Mouse (Mus musculus) lung, adult 2 months (tissue): ENCODE data around the gene Prr19. TPM values are rescaled to one million over a fixed set of nuclear protein-coding genes. Genes with fewer than 3 reads are reported as not detected.
A peak's percentile ranks its signal among the peaks of the same experiment; 100 is the strongest.

ENCODE experiments used
- DNase-seq: peaks from one replicate; pipeline ENCODE4 v3.0.0; 2022
- H3K4me1 ChIP-seq: fragments of 200-500 bp; 2 replicates; pipeline ENCODE4 v1.6.1; 2011; ENCODE audit warnings: low read length; ENCODE audit not compliant: control insufficient read depth, insufficient read depth
- H3K4me3 ChIP-seq: fragments of 200-500 bp; replicated peaks from 2 replicates; pipeline ENCODE3; 2011; ENCODE audit warnings: low read depth, mild to moderate bottlenecking, control low read depth, low read length; ENCODE audit errors: extremely low read depth
- CTCF ChIP-seq: fragments of 200-500 bp; IDR thresholded peaks from 2 replicates; pipeline ENCODE4 v1.5.1; 2011; ENCODE audit warnings: mild to moderate bottlenecking, low read length, control low read depth; ENCODE audit not compliant: insufficient read depth
- POLR2A ChIP-seq: fragments of 200-500 bp; IDR thresholded peaks from 2 replicates; pipeline ENCODE4 v1.6.1; 2011; ENCODE audit warnings: low read depth, mild to moderate bottlenecking, control low read depth, low read length, borderline replicate concordance; ENCODE audit errors: extremely low read depth
- WGBS: fragments of 180-500 bp; shearing (Covaris S2); methylation state at CpG from one replicate; pipeline ENCODE4 v1.1.7; 2018; 5-methylcytosine and 5-hydroxymethylcytosine counted together
- polyA plus RNA-seq: library from polyadenylated mRNA; depleted of rRNA; stranded (reverse); fragments of >200 nt; gene quantifications from 2 replicates; pipeline ENCODE4 v1.2.3, GENCODE M21; 2012; rRNA removed

Gene Prr19
- polyA plus RNA-seq, 1 experiment = not detected

DNA sequence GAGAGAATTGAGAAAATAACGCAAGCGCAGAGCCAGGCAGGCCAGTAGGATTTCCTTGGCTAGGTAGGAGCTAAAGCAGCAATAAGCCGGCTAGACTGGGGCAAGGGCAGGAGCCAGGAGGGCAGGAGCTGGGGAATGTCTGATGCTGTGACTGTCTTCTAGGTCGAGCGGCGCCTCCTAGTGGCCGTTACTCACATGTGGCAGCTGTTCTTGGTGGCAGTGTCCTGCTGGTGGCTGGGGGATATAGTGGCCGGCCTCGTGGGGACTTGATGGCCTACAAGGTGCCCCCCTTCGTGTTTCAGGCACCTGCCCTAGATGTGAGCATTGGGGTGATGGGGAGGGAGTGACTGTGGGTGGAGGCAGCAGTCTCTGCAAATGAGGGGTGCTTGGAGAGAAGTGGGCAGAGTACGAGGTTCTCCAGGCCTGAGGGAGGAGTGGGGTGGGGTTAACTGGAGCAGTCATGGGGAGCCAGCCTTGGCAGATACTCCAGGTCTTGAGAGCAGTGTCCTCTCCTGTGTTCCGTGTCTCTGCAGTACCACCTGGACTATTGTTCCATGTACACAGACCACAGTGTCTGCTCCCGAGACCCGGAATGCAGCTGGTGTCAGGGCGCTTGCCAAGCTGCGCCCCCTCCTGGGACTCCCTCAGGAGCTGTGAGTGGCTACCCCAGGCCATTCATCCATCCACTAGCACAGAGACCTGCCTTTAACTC, 32.5 kb downstream of the Prr19 start:
- Histone ChIP-seq H3K4me3 (no peak overlapping the region), H3K4me1 (no peaks in the 10 kb centered on the region)
- WGBS = 40% methylated on average over 16 of the region's 16 CpGs
- peak; percentile 62 for DNase-seq
- TF ChIP-seq CTCF (peak; percentile 83), POLR2A (no peak)

DNA sequence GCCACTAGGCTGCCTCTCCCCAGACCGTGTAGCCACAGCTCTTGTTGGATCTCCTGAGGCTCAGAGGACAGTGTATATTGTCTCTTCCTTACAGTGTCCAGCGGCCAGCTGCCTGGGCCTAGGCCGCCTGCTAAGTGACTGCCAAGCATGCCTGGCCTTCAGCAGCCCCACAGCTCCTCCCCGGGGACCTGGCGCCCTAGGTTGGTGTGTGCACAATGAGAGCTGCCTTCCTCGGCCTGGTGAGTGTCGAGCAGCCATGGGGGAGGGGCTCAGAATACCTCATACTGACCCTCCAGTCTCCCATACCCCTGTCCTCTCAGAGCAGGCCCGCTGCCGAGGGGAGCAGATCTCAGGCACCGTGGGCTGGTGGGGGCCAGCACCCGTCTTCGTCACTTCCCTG, 33.3 kb downstream of the Prr19 start:
- 82% methylated on average over 12 of the region's 12 CpGs for whole genome bisulfite sequencing
- H3K4me3 ChIP-seq = no peak overlapping the region
- TF ChIP-seq POLR2A (no peak), CTCF (no peak)
- no peaks in the 10 kb centered on the region for H3K4me1 ChIP-seq
- no peak for DNase-seq

DNA sequence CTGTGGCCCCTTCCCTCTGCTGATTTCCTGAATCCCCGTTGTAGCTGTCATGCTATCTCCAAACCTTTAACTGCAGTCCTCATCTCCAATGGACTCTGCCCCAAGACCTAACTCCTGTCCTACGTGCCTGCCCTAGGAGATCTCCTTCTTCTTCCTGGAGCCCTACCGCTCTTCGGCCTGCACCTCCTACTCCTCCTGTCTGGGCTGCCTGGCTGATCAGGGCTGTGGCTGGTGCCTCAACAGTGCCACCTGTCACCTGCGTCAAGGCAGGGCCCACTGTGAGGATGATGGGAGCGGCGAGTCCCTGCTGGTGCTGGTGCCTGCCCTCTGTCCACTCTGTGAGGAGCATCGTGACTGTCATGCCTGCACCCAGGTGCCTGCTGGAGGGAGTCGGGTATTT, 38.1 kb downstream of the Prr19 start:
- WGBS = 85% methylated on average over 9 of the region's 9 CpGs
- H3K4me1 ChIP-seq = no peaks in the 10 kb centered on the region
- no peak for DNase-seq
- H3K4me3 ChIP-seq = no peak overlapping the region
- TF ChIP-seq CTCF (no peak), POLR2A (no peak)

DNA sequence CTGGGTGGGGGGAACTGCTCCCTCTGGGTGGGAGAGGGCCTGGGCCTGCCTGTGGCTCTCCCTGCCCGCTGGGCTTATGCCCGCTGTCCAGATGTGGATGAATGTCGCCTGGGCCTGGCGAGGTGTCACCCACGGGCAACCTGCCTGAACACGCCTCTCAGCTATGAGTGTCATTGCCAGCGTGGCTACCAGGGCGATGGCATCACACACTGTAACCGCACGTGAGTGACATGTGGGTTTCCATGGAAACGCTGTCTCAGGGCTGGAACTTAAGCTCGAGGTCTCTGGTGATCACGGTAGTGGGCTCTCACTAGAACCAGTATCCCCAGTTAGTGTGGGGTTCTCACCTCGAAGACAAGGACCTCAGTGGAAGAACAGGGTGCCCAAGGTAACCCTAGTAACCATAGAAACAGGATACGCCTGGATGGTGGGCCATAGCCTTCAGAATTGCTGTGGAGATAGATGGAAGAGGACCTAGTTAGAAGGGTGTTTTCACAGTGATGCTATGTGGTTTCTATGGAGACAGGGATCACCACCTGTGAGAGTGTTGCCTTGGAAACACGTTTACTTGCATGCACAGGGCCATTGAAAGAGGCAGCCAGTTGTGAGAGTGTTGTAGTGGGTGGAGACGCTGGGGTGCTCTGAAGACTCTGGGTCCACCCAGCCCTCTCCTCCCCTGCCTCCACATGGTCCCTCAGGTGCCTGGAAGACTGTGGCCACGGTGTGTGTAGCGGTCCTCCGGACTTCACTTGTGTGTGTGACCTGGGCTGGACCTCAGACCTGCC, 40.0 kb downstream of the Prr19 start:
- H3K4me3 ChIP-seq = no peak overlapping the region
- H3K4me1 ChIP-seq = no peaks in the 10 kb centered on the region
- no peak for DNase-seq
- TF ChIP-seq POLR2A (no peak), CTCF (no peak)
- WGBS = 78% methylated on average over 20 of the region's 20 CpGs

DNA sequence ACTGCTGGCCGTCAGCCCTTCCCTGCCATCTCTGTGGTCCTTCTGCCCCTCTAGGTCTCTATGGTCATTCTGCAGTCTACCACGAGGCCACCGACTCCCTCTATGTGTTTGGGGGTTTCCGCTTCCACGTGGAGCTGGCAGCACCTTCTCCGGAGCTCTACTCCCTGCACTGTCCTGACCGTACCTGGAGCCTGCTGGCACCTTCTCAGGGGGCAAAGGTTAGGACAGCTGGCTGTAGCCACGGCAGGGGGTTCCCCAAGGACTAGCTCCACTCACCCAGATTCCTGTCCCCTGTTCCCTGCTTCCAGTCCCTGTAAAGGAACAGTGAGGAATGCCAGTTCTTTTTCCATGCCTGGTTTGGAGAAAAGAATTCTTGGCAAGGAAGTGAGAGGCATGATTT, 47.6 kb downstream of the Prr19 start:
- TF ChIP-seq POLR2A = no peak
- TF ChIP-seq CTCF = no peak
- 80% methylated on average over 8 of the region's 8 CpGs for WGBS

More for the DNA sequence above, 47.6 kb downstream of the Prr19 start:
- DNase-seq = no peak
- no peaks in the 10 kb centered on the region for H3K4me1 ChIP-seq
- H3K4me3 ChIP-seq = no peak overlapping the region

Other genes with a start within 250 kb of the Prr19 start
- gene Grik5, start 229.1 kb upstream of the Prr19 start, polyA plus RNA-seq = 28.5 and 31.1 TPM in 2 replicates
- 46.8 and 48.4 TPM in 2 replicates for gene Zfp574, start 228.8 kb upstream of the Prr19 start, polyA plus RNA-seq
- gene Pou2f2, start 121.7 kb upstream of the Prr19 start, polyA plus RNA-seq = 6.0 and 6.1 TPM in 2 replicates
- gene Dedd2, start 80.8 kb upstream of the Prr19 start, polyA plus RNA-seq = 37.6 and 42.4 TPM in 2 replicates
- gene Zfp526, start 80.0 kb upstream of the Prr19 start, polyA plus RNA-seq = 18.0 and 18.4 TPM in 2 replicates
- gene Gsk3a, start 63.6 kb upstream of the Prr19 start, polyA plus RNA-seq = 104 and 116 TPM in 2 replicates
- 41.1 and 51.4 TPM in 2 replicates for gene Erf, start 50.6 kb upstream of the Prr19 start, polyA plus RNA-seq
- gene Cic, start 33.7 kb upstream of the Prr19 start, polyA plus RNA-seq = 96.1 and 107 TPM in 2 replicates
- 42.7 and 49.1 TPM in 2 replicates for gene Pafah1b3, start 3.4 kb upstream of the Prr19 start, polyA plus RNA-seq
- not detected in 2 replicates for gene Tmem145, start 4.7 kb downstream of the Prr19 start, polyA plus RNA-seq
- 46.8 and 49.8 TPM in 2 replicates for gene Megf8, start 15.8 kb downstream of the Prr19 start, polyA plus RNA-seq
- 0.53 and 1,347 TPM in 2 replicates for gene Cnfn, start 68.3 kb downstream of the Prr19 start, polyA plus RNA-seq
- gene Lipe, start 97.3 kb downstream of the Prr19 start, polyA plus RNA-seq = 90.2 and 103 TPM in 2 replicates
- gene Cxcl17, start 111.5 kb downstream of the Prr19 start, polyA plus RNA-seq = 41.1 and 48.0 TPM in 2 replicates
- 30.9 and 38.6 TPM in 2 replicates for gene Ceacam1, start 176.2 kb downstream of the Prr19 start, polyA plus RNA-seq
- gene Ceacam2, start 238.4 kb downstream of the Prr19 start, polyA plus RNA-seq = 0.04 TPM in 1 of 2 replicates, not detected in the other